Mouse (Mus musculus): Measurements from ENCODE around the gene Rad9a. TPM values are rescaled to one million over a fixed set of nuclear protein-coding genes. Genes with fewer than 3 reads are reported as not detected.

Rad9a gene
- total RNA-seq, 2 experiments from 2014 or later = 7.9 to 9.6 TPM

- DNase-seq (ENCODE audit: low spot score in 2 of 2) = peak; percentile 89 to 97
These were observed 53.0 kb downstream of the Rad9a start, which contains the start of gene Coro1b for GRCm38 (mm10) chr19:4148491-4148806. Coro1b (plus strand) TSS chr19:4148619.

- DNase-seq (ENCODE audit: low spot score in 2 of 2) = no peak
These were observed 53.5 kb downstream of the Rad9a start for GRCm38 (mm10) chr19:4147782-4148490.

GRCm38 (mm10) chr19:4147022-4147405 lies 54.4 kb downstream of the Rad9a start:
- no peak for DNase-seq (ENCODE audit: low spot score in 2 of 2)

- no peak for DNase-seq (ENCODE audit: low spot score in 2 of 2)
These were observed 55.0 kb downstream of the Rad9a start for GRCm38 (mm10) chr19:4146366-4147021.

- no peak for DNase-seq (ENCODE audit: low spot score in 2 of 2)
These were observed 55.5 kb downstream of the Rad9a start for GRCm38 (mm10) chr19:4145936-4146335.

Small RNA genes within 50 kb of the gene (microRNA-seq; reads per million reads assigned to microRNA genes)
- 0 reads per million in 2 experiments for gene Gm26115

Other genes starting within 250 kb of the Rad9a start
- not detected for gene Aldh3b3, start 243.0 kb downstream of the Rad9a start, total RNA-seq (2021)
- under 1 TPM; 0.53 to 0.99 TPM for gene Aldh3b2, start 229.3 kb downstream of the Rad9a start, total RNA-seq (2021)
- 1 to 10 TPM; 2.1 to 2.6 TPM for gene Acy3, start 215.1 kb downstream of the Rad9a start, total RNA-seq (2021)
- gene Tbx10, start 208.9 kb downstream of the Rad9a start, total RNA-seq (2021) = not detected
- gene Nudt8, start 201.1 kb downstream of the Rad9a start, total RNA-seq (2021) = 10 to 100 TPM in 1 of 2 experiments, 1 to 10 TPM in 1; 9.5 to 10.1 TPM
- gene Gm49405, start 201.0 kb downstream of the Rad9a start, total RNA-seq (2021) = 1 to 10 TPM in 1 of 2 experiments, under 1 TPM in 1; 0.97 to 1.3 TPM
- 1 to 10 TPM; 2.9 to 3.2 TPM for gene Doc2g, start 198.3 kb downstream of the Rad9a start, total RNA-seq (2021)
- 100 to 1,000 TPM; 257 TPM for gene Ndufv1, start 188.9 kb downstream of the Rad9a start, total RNA-seq (2021)
- gene Gstp1, start 163.7 kb downstream of the Rad9a start, total RNA-seq (2021) = 100 to 1,000 TPM; 455 to 471 TPM
- gene Gstp2, start 155.6 kb downstream of the Rad9a start, total RNA-seq (2021) = 10 to 100 TPM; 44.0 to 76.5 TPM
- gene Gstp3, start 142.1 kb downstream of the Rad9a start, total RNA-seq (2021) = not detected
- not detected for gene Cabp2, start 120.1 kb downstream of the Rad9a start, total RNA-seq (2021)
- 10 to 100 TPM; 36.2 to 38.7 TPM for gene Cdk2ap2, start 104.5 kb downstream of the Rad9a start, total RNA-seq (2021)
- 100 to 1,000 TPM; 174 to 181 TPM for gene Pitpnm1, start 101.7 kb downstream of the Rad9a start, total RNA-seq (2021)
- 100 to 1,000 TPM; 121 to 140 TPM for gene Aip, start 75.8 kb downstream of the Rad9a start, total RNA-seq (2021)
- gene Gpr152, start 61.9 kb downstream of the Rad9a start, total RNA-seq (2021) = not detected
- gene Cabp4, start 57.6 kb downstream of the Rad9a start, total RNA-seq (2021) = under 1 TPM; 0.22 to 0.30 TPM
- 10 to 100 TPM; 77.0 to 97.3 TPM for gene Coro1b, start 53.0 kb downstream of the Rad9a start, total RNA-seq (2021)
- gene Ptprcap, start 48.1 kb downstream of the Rad9a start, total RNA-seq (2021) = 1 to 10 TPM; 1.6 to 2.5 TPM
- gene Rps6kb2, start 38.3 kb downstream of the Rad9a start, total RNA-seq (2021) = 10 to 100 TPM; 32.7 to 38.3 TPM
- 1 to 10 TPM; 6.3 to 7.1 TPM for gene Carns1, start 26.2 kb downstream of the Rad9a start, total RNA-seq (2021)
- gene Tbc1d10c, start 10.4 kb downstream of the Rad9a start, total RNA-seq (2021) = 1 to 10 TPM in 1 of 2 experiments, under 1 TPM in 1; 0.52 to 1.0 TPM
- 100 to 1,000 TPM; 268 TPM for gene Ppp1ca, start 9.6 kb downstream of the Rad9a start, total RNA-seq (2021)
- gene Clcf1, start 12.6 kb upstream of the Rad9a start, total RNA-seq (2021) = under 1 TPM; 0.38 to 0.57 TPM
- not detected for gene AC109138.7, start 12.7 kb upstream of the Rad9a start, total RNA-seq (2021)
- gene Pold4, start 30.2 kb upstream of the Rad9a start, total RNA-seq (2021) = 10 to 100 TPM; 14.4 to 16.5 TPM
- gene Ssh3, start 67.5 kb upstream of the Rad9a start, total RNA-seq (2021) = 10 to 100 TPM; 49.5 to 49.6 TPM
- 10 to 100 TPM; 58.5 to 59.2 TPM for gene Ankrd13d, start 81.5 kb upstream of the Rad9a start, total RNA-seq (2021)
- gene Grk2, start 104.6 kb upstream of the Rad9a start, total RNA-seq (2021) = 100 to 1,000 TPM; 184 to 192 TPM
- gene Kdm2a, start 196.6 kb upstream of the Rad9a start, total RNA-seq (2021) = 10 to 100 TPM; 74.2 to 88.4 TPM
- gene Rhod, start 237.8 kb upstream of the Rad9a start, total RNA-seq (2021) = 1 to 10 TPM; 1.0 to 1.2 TPM